18 mouse cellular contexts compared by ENCODE assay signal in the genomic region with DNA sequence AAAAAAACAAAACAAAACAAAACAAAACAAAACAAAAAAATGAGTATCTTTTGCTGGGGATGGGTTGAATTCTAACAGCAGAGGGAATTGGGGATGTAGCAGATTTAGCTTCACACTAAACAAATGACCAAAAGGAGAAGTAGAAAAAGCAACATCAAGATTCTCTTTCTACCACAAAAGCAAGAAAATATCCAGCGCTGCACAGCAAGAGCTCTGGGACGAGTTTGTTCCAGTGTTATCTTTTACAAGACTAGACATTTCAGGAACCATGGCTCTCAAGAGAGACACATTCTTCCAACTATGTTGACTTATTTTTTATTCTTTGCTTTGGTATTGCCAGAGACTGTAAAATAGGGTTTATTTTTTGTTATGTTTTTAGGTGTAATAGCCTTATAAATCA. TPM values are rescaled to one million over a fixed set of nuclear protein-coding genes. Genes with fewer than 3 reads are reported as not detected.
DNase-seq lines count a peak whose midpoint lies in the region; ATAC-seq lines count a peak whose summit lies in the region.
"Had no signal": no experiment of that assay in that cellular context is flagged by ENCODE, and none has a peak within 500 bp of the region (broad histone marks: within the 10 kb centered on the region; RNA-seq: fewer than 3 reads in every experiment).

No protein-coding gene starts in this region.

- H3K9me3 ChIP-seq in midbrain, embryonic 11.5 days (ENCODE audit: control insufficient read depth, low read length), result no peaks in the 10 kb centered on the region
- H3K9me3 ChIP-seq in midbrain, embryonic 16.5 days (replicated peaks; ENCODE audit: control insufficient read depth, low read length, poor library complexity, severe bottlenecking), result no peaks in the 10 kb centered on the region
- H3K9me3 ChIP-seq: embryonic facial prominence, embryonic 12.5 days; forebrain, embryonic 13.5 days; forebrain, embryonic 15.5 days had no signal

- H3K27me3 ChIP-seq in midbrain, embryonic 11.5 days (ENCODE audit: control insufficient read depth, insufficient read depth, low read length), result no peaks in the 10 kb centered on the region
- H3K27me3 ChIP-seq in midbrain, embryonic 16.5 days (ENCODE audit: control insufficient read depth, insufficient read depth, low read depth, low read length), result no peaks in the 10 kb centered on the region
- H3K27me3 ChIP-seq: embryonic facial prominence, embryonic 12.5 days; forebrain, embryonic 13.5 days; forebrain, embryonic 15.5 days had no signal

- H3K27ac ChIP-seq in midbrain, embryonic 11.5 days (ENCODE audit: low read depth, low read length), result no peak overlapping the region
- H3K27ac ChIP-seq in midbrain, embryonic 16.5 days (ENCODE audit: low read length), result no peak overlapping the region
- H3K27ac ChIP-seq: embryonic facial prominence, embryonic 10.5 days; embryonic facial prominence, embryonic 12.5 days; forebrain, embryonic 13.5 days; forebrain, embryonic 15.5 days had no signal

- H3K4me2 ChIP-seq in midbrain, embryonic 11.5 days, result no peak overlapping the region
- H3K4me2 ChIP-seq in midbrain, embryonic 16.5 days (ENCODE audit: low read length), result no peak overlapping the region
- H3K4me2 ChIP-seq: embryonic facial prominence, embryonic 12.5 days; forebrain, embryonic 13.5 days; forebrain, embryonic 15.5 days had no signal

- H3K4me3 ChIP-seq in midbrain, embryonic 11.5 days (ENCODE audit: low read depth, low read length), result no peak overlapping the region
- H3K4me3 ChIP-seq in midbrain, embryonic 16.5 days (ENCODE audit: low read depth, low read length), result no peak overlapping the region
- H3K4me3 ChIP-seq: embryonic facial prominence, embryonic 10.5 days; embryonic facial prominence, embryonic 12.5 days; forebrain, embryonic 13.5 days; forebrain, embryonic 15.5 days had no signal

- no peak for ATAC-seq in midbrain, embryonic 11.5 days (ENCODE audit: low FRiP score)
- no peak for ATAC-seq in midbrain, embryonic 16.5 days
- ATAC-seq: forebrain, embryonic 13.5 days; forebrain, embryonic 15.5 days; forebrain, postnatal 0 days had no signal

- no peaks in the 10 kb centered on the region for H3K4me1 ChIP-seq in midbrain, embryonic 11.5 days (ENCODE audit: control insufficient read depth, insufficient read depth, low read length)
- no peaks in the 10 kb centered on the region for H3K4me1 ChIP-seq in midbrain, embryonic 16.5 days (ENCODE audit: control insufficient read depth, insufficient read depth, low read length)
- H3K4me1 ChIP-seq: embryonic facial prominence, embryonic 10.5 days; embryonic facial prominence, embryonic 12.5 days; forebrain, embryonic 13.5 days; forebrain, embryonic 15.5 days had no signal

- no peaks in the 10 kb centered on the region for H3K36me3 ChIP-seq in midbrain, embryonic 11.5 days (ENCODE audit: control insufficient read depth, insufficient read depth, low read length)
- no peaks in the 10 kb centered on the region for H3K36me3 ChIP-seq in midbrain, embryonic 16.5 days (ENCODE audit: control insufficient read depth, insufficient read depth, low read length)
- H3K36me3 ChIP-seq: embryonic facial prominence, embryonic 10.5 days; embryonic facial prominence, embryonic 12.5 days; forebrain, embryonic 15.5 days had no signal

- 83% methylated on average over 2 of the region's 2 CpGs for WGBS in midbrain, embryonic 11.5 days
- 83% methylated on average over 2 of the region's 2 CpGs for WGBS in midbrain, embryonic 16.5 days

- no peak overlapping the region for H3K9ac ChIP-seq in midbrain, embryonic 11.5 days (ENCODE audit: low read length)
- no peak overlapping the region for H3K9ac ChIP-seq in midbrain, embryonic 16.5 days (ENCODE audit: low read depth, low read length)
- H3K9ac ChIP-seq: embryonic facial prominence, embryonic 12.5 days; forebrain, embryonic 13.5 days; forebrain, embryonic 15.5 days; forebrain, postnatal 0 days had no signal

- DNase-seq in midbrain, embryonic 11.5 days (ENCODE audit: low spot score, missing footprints), result peak; percentile 21
- DNase-seq in MEL-GATA-1-ER (ENCODE audit: extremely low read depth, low read depth), result peak; percentile 64
- DNase-seq in c-Kit-positive CD71-positive TER-119-positive erythroid progenitor cells, embryonic 14.5 days (ENCODE audit: low spot score), result no peak
- no peak for DNase-seq in ovary, postnatal 36 days (ENCODE audit: low spot score)
- DNase-seq: adrenal gland, adult 2 months; adrenal gland, postnatal 10 days; adrenal gland, postnatal 25 days; cerebellum, adult 11-12 months; cerebellum, adult 2 months; cerebellum, adult 9-10 months; cerebellum, postnatal 10 days; cerebellum, postnatal 25 days; forebrain, postnatal 0 days had no signal

RNA-seq across cellular contexts. Expression of a gene that starts 13.4 kb away (rescaled TPM):
- polyA plus RNA-seq in midbrain, embryonic 11.5 days (2014; fragmentation: Nextera tagmentation; extraction: Ambion mirVana), result 24.3 and 27.4 TPM in 2 replicates
- polyA plus RNA-seq in midbrain, embryonic 16.5 days (2015; fragmentation: Nextera tagmentation; extraction: Ambion mirVana), result 10.7 and 13.1 TPM in 2 replicates

Comparison
In these comparisons a context has a peak if more than half of its experiments do, and no peak if none do; other contexts are left out.
1. DNase-seq: peak in midbrain, embryonic 11.5 days (single experiment) and MEL-GATA-1-ER (single experiment); none in c-Kit-positive CD71-positive TER-119-positive erythroid progenitor cells, embryonic 14.5 days (single experiment) and ovary, postnatal 36 days (single experiment).